Mouse (Mus musculus) limb, embryonic 13.5 days (tissue): ENCODE measurements at regions not wholly inside any gene's neighbourhood (a gene's known extent, or its start where the extent isn't known, plus 50 kb on each side); places are given as distances from the start of the nearest gene placed in this dataset.

Experiments
- ATAC-seq: fragments of 200-750 bp; cut with Nextera tagmentation; 2 replicates; pipeline ENCODE4 v1.8.0; 2017; ENCODE audit warnings: low read depth, moderate number of reproducible peaks, moderate TSS enrichment; ENCODE audit not compliant: low FRiP score
- H3K27ac ChIP-seq: fragments of 300-500 bp; sonication (generic); 2 replicates; pipeline ENCODE4 v1.5.1; 2015; ENCODE audit warnings: inconsistent platforms, mild to moderate bottlenecking, moderate library complexity
- H3K27me3 ChIP-seq: fragments of 300-500 bp; sonication (generic); 2 replicates; pipeline ENCODE4 v1.6.1; 2015; ENCODE audit warnings: mild to moderate bottlenecking, inconsistent platforms
- H3K36me3 ChIP-seq: fragments of 300-500 bp; sonication (generic); 2 replicates; pipeline ENCODE4 v1.6.1; 2015; ENCODE audit warnings: inconsistent platforms, mild to moderate bottlenecking, moderate library complexity
- H3K4me1 ChIP-seq: fragments of 300-500 bp; sonication (generic); 2 replicates; pipeline ENCODE4 v1.6.1; 2015; ENCODE audit warnings: inconsistent platforms
- H3K4me2 ChIP-seq: fragments of 300-500 bp; sonication (generic); replicated peaks from 2 replicates; pipeline ENCODE4 v1.6.1; 2015; ENCODE audit warnings: inconsistent platforms, mild to moderate bottlenecking, moderate library complexity
- H3K4me3 ChIP-seq: fragments of 300-500 bp; sonication (generic); 2 replicates; pipeline ENCODE4 v1.5.1; 2015; ENCODE audit warnings: moderate library complexity, mild to moderate bottlenecking, inconsistent platforms
- H3K9ac ChIP-seq: fragments of 300-500 bp; sonication (generic); 2 replicates; pipeline ENCODE4 v1.6.1; 2015; ENCODE audit warnings: mild to moderate bottlenecking, inconsistent platforms
- H3K9me3 ChIP-seq: fragments of 300-500 bp; sonication (generic); 2 replicates; pipeline ENCODE4 v1.6.1; 2016; ENCODE audit warnings: inconsistent platforms
- WGBS: fragments of 180-500 bp; shearing (Covaris S2); methylation state at CpG from one replicate; pipeline ENCODE4 v1.1.7; 2015; 5-methylcytosine and 5-hydroxymethylcytosine counted together

GRCm38 (mm10) chr2:137510671-137511235, 394.3 kb upstream of the Jag1 start:
- Histone ChIP-seq H3K27ac (no peak overlapping the region), H3K4me1 (no peaks in the 10 kb centered on the region), H3K36me3 (no peaks in the 10 kb centered on the region), H3K4me2 (no peak overlapping the region), H3K27me3 (no peaks in the 10 kb centered on the region), H3K9me3 (0 out of 2 replicates have a peak, but pooled peaks cover 3% of the 10 kb centered on the region), H3K9ac (no peak overlapping the region), H3K4me3 (no peak overlapping the region)
- no peak for ATAC-seq
- WGBS = 80% methylated on average over 3 of the region's 3 CpGs

GRCm38 (mm10) chr2:137501236-137501635, 384.8 kb upstream of the Jag1 start:
- H3K9ac ChIP-seq = no peak overlapping the region

DNA sequence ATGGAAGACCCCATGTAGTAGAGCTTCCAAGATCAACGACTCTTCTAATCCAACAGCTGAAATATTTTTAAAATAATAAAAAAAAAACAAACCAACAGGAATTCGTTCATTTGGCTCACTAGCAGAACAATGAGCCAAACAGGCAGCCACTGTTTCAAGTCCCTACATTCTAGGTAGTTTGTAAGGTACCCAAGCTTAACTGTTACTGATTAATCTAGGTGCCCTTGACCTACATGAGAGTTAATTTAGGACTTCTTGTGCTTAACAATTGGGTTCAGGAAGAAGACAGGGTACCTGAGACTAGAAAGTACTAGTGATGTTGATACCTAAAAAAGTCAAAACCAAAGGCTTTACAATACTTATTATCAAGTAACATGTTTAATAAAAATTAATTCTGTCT, 381.2 kb upstream of the Jag1 start:
- H3K36me3 ChIP-seq = no peaks in the 10 kb centered on the region
- H3K27me3 ChIP-seq = no peaks in the 10 kb centered on the region
- ATAC-seq = no peak
- no peak overlapping the region for H3K9ac ChIP-seq
- no peak overlapping the region for H3K4me3 ChIP-seq
- H3K9me3 ChIP-seq = no peaks in the 10 kb centered on the region
- H3K27ac ChIP-seq = no peak overlapping the region
- H3K4me2 ChIP-seq = no peak overlapping the region
- no peaks in the 10 kb centered on the region for H3K4me1 ChIP-seq
- whole genome bisulfite sequencing = 80% methylated on average over 2 of the region's 2 CpGs

More at GRCm38 (mm10) chr2:137501236-137501635, 384.8 kb upstream of the Jag1 start:
- Histone ChIP-seq H3K9me3 (no peaks in the 10 kb centered on the region), H3K36me3 (no peaks in the 10 kb centered on the region), H3K4me3 (no peak overlapping the region), H3K27ac (no peak overlapping the region), H3K27me3 (no peaks in the 10 kb centered on the region), H3K4me1 (no peaks in the 10 kb centered on the region), H3K4me2 (no peak overlapping the region)
- ATAC-seq = no peak
- WGBS = 68% methylated on average over 1 of the region's 1 CpGs

DNA sequence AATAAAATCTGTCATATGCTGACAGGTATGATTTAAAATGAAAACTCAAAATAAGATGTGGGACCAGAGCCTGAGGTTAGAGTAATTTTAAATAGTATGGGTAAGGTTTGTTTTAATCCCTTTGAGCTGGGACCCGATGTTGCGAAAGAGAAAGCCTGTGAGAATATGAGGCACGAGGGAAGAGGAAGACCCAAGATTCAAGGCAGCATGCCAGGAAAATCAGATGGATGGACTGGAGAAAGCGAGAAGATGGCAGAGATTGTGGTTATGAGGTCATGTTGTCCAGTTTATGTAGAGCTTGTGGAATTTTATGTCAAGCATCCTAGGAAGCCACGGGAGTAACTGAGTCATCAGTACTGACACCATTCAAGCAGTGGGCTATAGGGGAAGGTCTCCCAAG, 377.2 kb upstream of the Jag1 start:
- Histone ChIP-seq H3K4me1 (no peaks in the 10 kb centered on the region), H3K36me3 (no peaks in the 10 kb centered on the region), H3K27me3 (no peaks in the 10 kb centered on the region), H3K9me3 (no peaks in the 10 kb centered on the region), H3K9ac (no peak overlapping the region), H3K4me3 (no peak overlapping the region), H3K4me2 (no peak overlapping the region), H3K27ac (no peak overlapping the region)
- no peak for ATAC-seq
- 81% methylated on average over 5 of the region's 5 CpGs for WGBS

DNA sequence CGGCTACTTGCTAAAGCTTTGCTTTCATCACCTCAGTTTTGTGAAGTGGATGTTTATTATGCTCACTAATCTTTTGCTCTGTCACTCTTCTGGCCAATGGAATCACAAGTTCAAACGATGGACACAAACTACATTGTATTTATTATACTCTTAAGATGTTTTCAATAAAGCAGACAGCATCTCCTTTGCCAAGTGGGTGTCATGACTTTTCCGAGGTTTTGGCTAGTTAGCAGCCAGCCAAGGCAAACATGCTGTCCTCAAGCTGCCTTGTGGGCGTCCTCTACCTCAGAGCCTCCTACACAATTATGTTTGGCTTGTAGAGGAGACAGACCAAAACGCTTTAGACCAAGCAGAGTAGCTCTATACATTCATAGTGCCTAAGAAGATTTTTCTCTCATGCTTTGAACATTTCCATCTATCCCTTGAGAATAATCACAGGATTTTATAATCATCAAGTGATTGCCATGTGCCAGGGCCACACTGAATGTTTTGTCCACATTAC, 372.8 kb upstream of the Jag1 start:
- no peaks in the 10 kb centered on the region for H3K27me3 ChIP-seq
- ATAC-seq = no peak
- H3K9me3 ChIP-seq = no peaks in the 10 kb centered on the region
- H3K27ac ChIP-seq = no peak overlapping the region
- 28% methylated on average over 5 of the region's 5 CpGs for WGBS
- H3K4me3 ChIP-seq = no peak overlapping the region
- H3K4me2 ChIP-seq = no peak overlapping the region
- no peak overlapping the region for H3K9ac ChIP-seq
- no peaks in the 10 kb centered on the region for H3K36me3 ChIP-seq
- no peaks in the 10 kb centered on the region for H3K4me1 ChIP-seq

DNA sequence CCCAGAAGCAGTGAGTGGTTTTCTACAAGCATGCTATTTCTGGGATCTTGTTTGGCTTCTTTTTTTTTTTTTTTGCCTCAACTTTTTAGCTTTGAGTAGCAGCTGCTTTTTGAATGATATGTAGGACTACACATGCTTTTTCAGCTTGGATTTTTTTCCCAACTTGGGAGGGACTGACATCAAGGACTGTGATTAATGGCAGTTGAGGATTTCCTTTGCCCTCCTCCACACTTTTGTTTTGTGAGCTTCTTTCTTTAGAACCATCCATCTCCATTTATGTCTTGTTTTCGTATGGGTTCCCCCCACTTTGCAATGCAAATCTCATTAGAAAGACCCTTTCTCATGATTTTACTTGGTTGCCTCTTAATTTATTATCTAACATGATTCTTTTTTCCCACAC, 352.3 kb upstream of the Jag1 start:
- no peaks in the 10 kb centered on the region for H3K27me3 ChIP-seq
- H3K4me3 ChIP-seq = no peak overlapping the region
- no peaks in the 10 kb centered on the region for H3K9me3 ChIP-seq
- H3K27ac ChIP-seq = no peak overlapping the region
- no peak overlapping the region for H3K9ac ChIP-seq
- H3K36me3 ChIP-seq = no peaks in the 10 kb centered on the region
- no peak for ATAC-seq
- H3K4me1 ChIP-seq = no peaks in the 10 kb centered on the region; the same call in 1 of the 2 replicates
- H3K4me2 ChIP-seq = no peak overlapping the region
- 40% methylated on average over 1 of the region's 1 CpGs for WGBS

DNA sequence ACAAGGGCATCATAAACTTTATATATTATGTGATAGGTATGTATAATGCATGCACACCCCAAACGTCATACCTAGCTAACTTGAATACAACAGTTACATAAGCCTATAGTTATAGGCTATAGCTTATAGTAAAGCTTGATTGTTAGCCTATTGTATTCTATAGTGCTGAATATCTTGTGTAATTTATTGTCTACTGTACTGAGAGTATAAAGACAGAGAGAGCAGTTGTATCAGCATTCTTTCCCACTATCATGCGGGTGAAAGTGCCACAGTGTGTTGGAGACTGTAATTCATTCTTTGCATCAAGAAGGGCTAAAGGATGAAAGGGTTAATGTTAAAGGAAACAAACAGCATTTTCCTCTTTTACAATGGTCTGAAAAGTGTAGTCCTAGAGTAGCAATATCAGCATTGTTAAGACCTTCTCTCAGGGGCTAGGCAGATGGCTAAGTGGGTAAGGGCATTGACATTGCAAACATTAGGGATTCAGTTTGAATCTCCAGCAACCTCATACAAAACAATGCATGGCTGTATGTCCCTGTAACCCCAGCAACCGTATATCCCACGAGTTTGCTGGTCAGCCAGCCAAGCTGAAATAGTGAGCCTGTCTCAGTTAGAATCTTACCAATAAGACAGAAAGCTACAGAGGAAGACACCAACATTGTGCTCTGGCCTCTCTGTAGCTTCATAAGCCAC, 340.8 kb upstream of the Jag1 start:
- WGBS = 64% methylated on average over 4 of the region's 4 CpGs
- no peak overlapping the region for H3K4me3 ChIP-seq
- ATAC-seq = no peak
- H3K36me3 ChIP-seq = no peaks in the 10 kb centered on the region
- H3K27ac ChIP-seq = no peak overlapping the region
- no peaks in the 10 kb centered on the region for H3K27me3 ChIP-seq
- no peaks in the 10 kb centered on the region for H3K9me3 ChIP-seq
- no peak overlapping the region for H3K4me2 ChIP-seq
- H3K4me1 ChIP-seq = no peaks in the 10 kb centered on the region
- no peak overlapping the region for H3K9ac ChIP-seq

GRCm38 (mm10) chr2:137456436-137456835, 340.0 kb upstream of the Jag1 start:
- Histone ChIP-seq H3K4me1 (no peaks in the 10 kb centered on the region), H3K4me2 (no peak overlapping the region), H3K9me3 (no peaks in the 10 kb centered on the region), H3K36me3 (no peaks in the 10 kb centered on the region), H3K9ac (no peak overlapping the region), H3K4me3 (no peak overlapping the region), H3K27me3 (no peaks in the 10 kb centered on the region), H3K27ac (no peak overlapping the region)
- ATAC-seq = no peak
- WGBS = 38% methylated on average over 3 of the region's 3 CpGs

DNA sequence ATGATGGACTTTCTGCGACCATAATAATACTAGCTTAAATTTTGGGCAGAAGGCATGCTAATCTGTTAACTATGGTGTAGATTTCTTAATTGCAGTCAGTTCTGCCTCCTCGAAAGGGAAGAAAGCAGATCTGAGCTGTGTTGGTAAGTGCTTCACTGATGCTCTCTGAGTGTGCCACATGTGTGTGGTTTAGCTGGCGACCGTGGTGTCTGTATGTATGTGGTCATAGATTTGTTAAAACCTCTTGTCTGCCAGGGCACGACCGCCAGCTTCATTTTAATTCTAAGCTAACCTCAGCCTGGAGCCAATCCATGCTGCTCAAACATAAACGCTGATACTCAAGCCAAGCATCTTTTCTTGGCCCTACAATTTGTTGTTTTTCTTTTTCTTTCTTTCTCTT, 330.5 kb upstream of the Jag1 start:
- Histone ChIP-seq H3K9me3 (no peaks in the 10 kb centered on the region), H3K4me3 (no peak overlapping the region), H3K4me2 (no peak overlapping the region), H3K4me1 (no peaks in the 10 kb centered on the region), H3K36me3 (no peaks in the 10 kb centered on the region), H3K27ac (no peak overlapping the region), H3K9ac (no peak overlapping the region), H3K27me3 (no peaks in the 10 kb centered on the region)
- 89% methylated on average over 7 of the region's 7 CpGs for WGBS
- ATAC-seq = no peak

DNA sequence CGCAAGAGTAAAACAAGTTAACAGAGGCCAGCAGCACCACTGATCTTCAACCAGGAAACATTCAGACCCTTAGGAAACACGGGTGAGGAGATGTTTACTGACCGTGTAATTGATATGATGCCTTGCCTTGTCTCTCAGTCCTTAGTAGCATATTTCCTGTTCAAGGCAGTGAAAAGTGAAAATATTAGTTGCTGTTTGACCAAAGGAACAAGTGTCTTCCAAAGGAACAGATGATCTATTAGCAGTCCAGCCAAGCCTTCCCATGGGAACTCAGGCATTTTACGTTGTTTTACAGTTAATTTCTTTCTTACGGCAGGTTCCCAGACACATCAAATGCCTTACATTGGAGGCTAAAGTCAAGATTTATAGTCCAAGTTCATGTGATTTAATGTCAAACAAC, 321.3 kb upstream of the Jag1 start:
- no peak for ATAC-seq
- Histone ChIP-seq H3K9me3 (no peaks in the 10 kb centered on the region), H3K4me1 (no peaks in the 10 kb centered on the region), H3K36me3 (no peaks in the 10 kb centered on the region), H3K27ac (no peak overlapping the region), H3K9ac (no peak overlapping the region), H3K4me3 (no peak overlapping the region), H3K4me2 (no peak overlapping the region), H3K27me3 (no peaks in the 10 kb centered on the region)
- 42% methylated on average over 5 of the region's 5 CpGs for WGBS

- no peak for ATAC-seq
- H3K4me3 ChIP-seq = no peak overlapping the region
- no peaks in the 10 kb centered on the region for H3K27me3 ChIP-seq
- 53% methylated on average over 4 of the region's 4 CpGs for WGBS
- no peak overlapping the region for H3K27ac ChIP-seq
- no peaks in the 10 kb centered on the region for H3K4me1 ChIP-seq
- H3K4me2 ChIP-seq = no peak overlapping the region
- H3K36me3 ChIP-seq = no peaks in the 10 kb centered on the region
- H3K9me3 ChIP-seq = no peaks in the 10 kb centered on the region
- H3K9ac ChIP-seq = no peak overlapping the region
Observed at GRCm38 (mm10) chr2:137436161-137436560, 319.7 kb upstream of the Jag1 start.

GRCm38 (mm10) chr2:137422656-137423055, 306.2 kb upstream of the Jag1 start:
- Histone ChIP-seq H3K36me3 (no peaks in the 10 kb centered on the region), H3K9me3 (no peaks in the 10 kb centered on the region), H3K9ac (no peak overlapping the region), H3K4me1 (no peaks in the 10 kb centered on the region), H3K27me3 (no peaks in the 10 kb centered on the region), H3K27ac (no peak overlapping the region), H3K4me3 (no peak overlapping the region), H3K4me2 (no peak overlapping the region)
- whole genome bisulfite sequencing = 73% methylated on average over 3 of the region's 3 CpGs
- ATAC-seq = no peak

DNA sequence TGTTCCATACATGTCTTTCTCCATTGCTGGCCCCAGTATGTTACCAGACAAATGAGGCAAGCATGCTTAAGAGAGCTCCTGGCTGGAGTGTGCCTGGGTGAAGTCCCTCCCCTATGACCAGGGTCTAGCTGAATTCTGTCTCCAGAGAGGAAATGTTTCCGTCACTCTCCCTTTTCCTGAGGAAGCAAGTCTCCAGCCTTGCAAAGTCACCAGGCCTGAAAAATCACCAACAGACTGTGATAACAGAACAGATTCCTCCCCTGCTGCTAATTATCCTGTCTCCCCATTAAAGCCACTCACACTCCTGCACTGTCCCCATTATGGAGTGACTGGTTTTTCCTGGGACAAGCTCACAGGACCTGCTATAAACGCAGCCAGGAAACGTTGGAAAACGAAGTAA, 303.2 kb upstream of the Jag1 start:
- 18% methylated on average over 4 of the region's 4 CpGs for WGBS
- H3K27ac ChIP-seq = no peak overlapping the region
- H3K4me2 ChIP-seq = no peak overlapping the region
- H3K9ac ChIP-seq = no peak overlapping the region
- H3K4me1 ChIP-seq = no peaks in the 10 kb centered on the region
- H3K9me3 ChIP-seq = no peaks in the 10 kb centered on the region
- H3K27me3 ChIP-seq = no peaks in the 10 kb centered on the region
- no peak for ATAC-seq
- no peak overlapping the region for H3K4me3 ChIP-seq
- no peaks in the 10 kb centered on the region for H3K36me3 ChIP-seq
